Mouse (Mus musculus) NIH3T3 (cell line): ENCODE results near the gene Scube1.

Experiments used
- DNase-seq: peaks from one replicate; pipeline ENCODE4 v3.0.0-alpha.2; 2012; ENCODE audit warnings: low read depth

Gene Scube1

GRCm38 (mm10) chr15:83565434-83565833 is 159.4 kb downstream of the Scube1 start:
- DNase-seq, result peak; percentile 89

GRCm38 (mm10) chr15:83563857-83564651 is 160.8 kb downstream of the Scube1 start:
- peak; percentile 78 for DNase-seq

- DNase-seq, result peak; percentile 61
Measured at GRCm38 (mm10) chr15:83563327-83563856, 161.4 kb downstream of the Scube1 start, which contains the start of the genes Tspo and Mcat. Tspo (plus strand) TSS chr15:83563592. Mcat (minus strand) TSS chr15:83563787.

GRCm38 (mm10) chr15:83562626-83563270 is 162.1 kb downstream of the Scube1 start:
- peak; percentile 98 for DNase-seq

- DNase-seq, result no peak
Measured at GRCm38 (mm10) chr15:83560941-83561477, 163.8 kb downstream of the Scube1 start.

GRCm38 (mm10) chr15:83555161-83555974 is 169.5 kb downstream of the Scube1 start:
- peak; percentile 93 for DNase-seq
